Mouse (Mus musculus): Measurements from ENCODE around the gene Nle1.

Nle1 gene

DNA sequence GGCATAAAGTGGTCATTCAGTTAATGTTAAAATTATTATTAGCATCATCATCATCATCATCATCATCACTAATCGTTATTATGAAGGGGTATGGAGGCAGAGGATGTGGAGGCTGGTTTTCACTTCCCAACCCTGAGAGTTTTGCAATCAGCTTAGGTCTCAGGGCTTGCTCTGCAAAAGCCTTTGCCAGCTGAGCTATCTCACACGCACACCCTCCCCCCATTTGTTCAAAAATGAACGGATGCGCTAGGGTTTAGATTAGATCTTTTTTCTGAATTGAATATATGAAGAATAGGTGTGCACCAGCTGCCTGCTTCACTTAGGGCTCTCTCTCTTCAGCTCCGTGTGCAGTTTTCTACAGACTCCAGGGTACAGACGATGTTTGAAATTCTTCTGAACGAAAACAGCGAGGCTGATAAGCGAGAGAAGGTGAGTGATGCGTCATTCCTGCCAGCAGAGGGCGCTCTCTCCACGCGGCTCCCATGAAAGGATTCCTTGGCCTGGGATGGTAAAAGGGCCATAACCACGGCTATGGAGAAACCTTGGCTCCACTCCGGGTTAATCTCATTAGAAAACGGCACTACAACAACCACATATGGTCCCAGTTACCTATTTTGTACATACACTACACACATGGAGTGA lies 6.6 kb upstream of the Nle1 start:
- DNase-seq (ENCODE audit: low spot score in 2 of 2) = peak in 1 of 2 experiments; percentile 64

DNA sequence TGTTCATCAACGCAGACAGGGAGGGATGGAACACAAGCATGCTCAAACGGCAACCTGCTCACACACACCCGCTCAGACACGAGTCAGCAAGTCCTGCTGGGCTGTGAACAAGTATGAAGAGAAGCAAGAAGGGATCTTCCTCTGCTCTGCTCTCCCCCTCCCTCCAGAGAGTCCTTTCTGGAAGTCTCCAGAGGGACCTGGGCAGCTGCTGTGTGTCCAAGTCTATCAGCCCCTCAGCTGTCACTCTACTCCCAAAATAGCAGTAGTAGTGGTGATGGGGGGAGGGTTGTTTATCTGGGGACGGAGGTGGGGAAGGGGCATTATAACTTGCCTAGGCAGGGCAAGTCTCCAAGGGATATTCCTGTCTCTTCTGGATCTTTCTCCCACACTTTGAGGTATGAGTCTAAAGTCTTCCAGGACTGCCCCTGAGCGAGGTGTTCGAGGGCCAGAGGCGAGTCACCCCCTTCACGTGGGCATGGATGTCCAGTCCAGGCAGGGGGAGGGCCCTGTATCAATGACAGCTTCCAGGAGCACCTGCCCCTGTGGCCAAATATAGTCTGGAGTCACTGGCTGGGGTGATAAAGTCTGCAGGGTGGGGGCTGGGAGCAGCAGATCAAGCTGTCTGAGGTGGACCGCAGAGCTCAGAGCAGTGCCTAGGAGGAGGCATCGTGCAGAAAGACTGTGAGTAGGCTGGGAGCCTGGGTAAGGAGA lies 2.6 kb upstream of the Nle1 start:
- no peak for DNase-seq (ENCODE audit: low spot score in 2 of 2)

DNA sequence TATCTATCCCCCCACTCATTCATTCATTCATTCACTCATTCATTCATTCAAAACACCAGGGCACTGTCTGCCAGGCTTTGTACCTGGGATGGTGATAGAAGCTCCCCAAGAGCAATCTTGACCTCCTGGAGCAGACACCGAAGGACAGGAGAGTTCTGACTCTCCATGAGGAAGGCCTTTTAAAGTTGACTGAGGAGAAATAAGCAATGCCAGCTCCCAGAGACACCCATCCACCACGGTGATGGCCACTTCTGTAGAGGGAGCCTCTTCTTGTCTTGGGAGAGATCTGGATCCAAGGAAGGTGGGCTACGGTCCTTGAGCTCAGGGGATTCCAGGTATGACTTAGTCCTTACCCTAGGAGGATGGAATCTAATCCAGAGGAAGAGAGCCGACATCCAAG lies 2.0 kb upstream of the Nle1 start, which contains the start of gene Unc45b:
Unc45b (plus strand) TSS at position 301 of the 400 bp plus-strand sequence.
- no peak for DNase-seq (ENCODE audit: low spot score in 2 of 2)

DNA sequence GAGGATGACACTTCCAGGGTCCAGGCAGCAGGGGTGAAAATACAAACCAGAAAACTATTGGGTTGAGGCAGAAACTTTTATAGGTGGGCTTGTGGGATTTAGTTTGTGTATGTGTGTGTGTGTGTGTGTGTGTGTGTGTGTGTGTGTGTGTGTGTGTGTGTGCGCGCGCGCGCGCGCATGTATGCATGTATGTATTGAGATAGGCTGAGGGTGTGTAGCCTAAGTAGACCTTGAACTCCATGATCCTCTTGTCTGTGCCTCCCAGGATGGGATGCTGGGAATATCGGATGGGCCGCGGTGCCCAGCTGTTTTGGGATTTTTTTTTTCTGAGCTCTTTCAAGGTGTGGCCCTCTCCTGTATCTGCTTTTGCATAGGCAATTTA lies 388 bp upstream of the Nle1 start:
- DNase-seq (ENCODE audit: low spot score in 2 of 2) = no peak

DNA sequence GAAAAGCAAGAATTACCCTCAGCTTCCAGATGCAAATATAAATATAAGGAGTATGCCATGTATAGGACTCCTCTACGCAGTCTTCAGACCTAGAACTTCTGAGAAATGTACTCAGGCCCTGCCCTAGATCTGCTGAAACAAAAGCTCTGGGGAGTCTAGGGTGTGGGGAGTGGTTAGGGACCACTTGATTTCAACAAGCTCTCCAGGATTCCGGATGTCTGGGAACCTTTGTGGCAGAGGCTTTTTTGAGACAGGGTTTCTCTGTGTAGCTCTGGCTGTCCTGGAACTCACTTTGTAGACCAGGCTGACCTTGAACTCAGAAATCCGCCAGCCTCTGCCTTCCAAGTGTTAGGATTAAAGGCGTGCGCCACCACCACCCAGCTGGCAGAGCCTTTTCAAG lies 2.4 kb downstream of the Nle1 start:
- DNase-seq (ENCODE audit: low spot score in 2 of 2) = no peak

DNA sequence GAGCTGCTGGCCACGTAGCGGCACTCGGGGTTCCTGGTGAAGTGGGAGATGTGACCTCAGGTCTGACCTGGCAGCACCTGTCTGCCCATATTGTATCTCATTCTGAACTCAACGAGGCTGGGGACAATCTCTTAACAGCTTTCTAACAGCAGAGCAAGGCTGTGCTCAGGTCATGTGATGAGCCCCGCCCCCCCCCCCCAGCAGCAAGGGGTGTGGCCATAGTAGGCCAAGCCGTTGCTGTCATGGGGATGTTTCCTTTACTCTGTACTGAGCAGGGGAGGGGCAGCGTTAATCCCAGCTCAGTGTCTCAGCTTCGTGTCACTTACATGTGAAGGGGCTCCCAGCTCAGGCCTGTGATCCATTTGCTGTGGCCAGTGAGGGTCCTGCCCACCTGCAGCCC lies 3.3 kb downstream of the Nle1 start:
- no peak for DNase-seq (ENCODE audit: low spot score in 2 of 2)

DNA sequence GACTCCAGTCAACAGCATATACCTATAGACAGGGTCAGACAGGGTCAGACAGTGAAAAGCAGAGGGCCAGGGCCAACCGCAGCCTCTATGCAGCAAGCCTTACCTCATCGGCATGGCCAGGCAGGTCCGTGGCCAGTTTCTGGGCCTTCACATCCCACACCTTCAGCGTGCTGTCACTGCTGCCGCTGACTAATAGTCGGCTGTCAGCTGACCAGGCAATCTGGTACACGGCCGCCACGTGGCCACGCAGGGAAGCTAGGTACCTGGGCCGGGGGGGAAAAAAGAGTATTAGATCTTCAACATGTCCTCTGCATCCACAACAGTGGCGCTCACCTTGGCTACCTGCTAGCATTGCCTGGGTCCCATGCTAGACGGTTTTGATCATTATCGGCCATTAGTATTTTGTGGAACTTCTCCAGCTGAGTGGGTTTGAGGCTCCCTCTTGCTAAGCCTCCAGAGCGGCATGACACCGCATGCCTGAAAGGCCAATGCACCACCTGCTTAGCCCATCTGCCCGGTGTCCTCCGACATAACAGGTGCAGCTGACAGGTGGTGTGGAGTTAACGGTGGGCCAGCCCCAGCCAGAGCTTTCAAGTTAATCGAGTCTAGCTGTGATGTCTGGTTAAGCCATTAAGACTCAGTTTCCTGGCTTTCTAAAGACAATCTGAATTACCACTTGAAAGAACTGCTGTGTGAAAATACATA lies 6.5 kb downstream of the Nle1 start:
- no peak for DNase-seq (ENCODE audit: low spot score in 2 of 2)

DNA sequence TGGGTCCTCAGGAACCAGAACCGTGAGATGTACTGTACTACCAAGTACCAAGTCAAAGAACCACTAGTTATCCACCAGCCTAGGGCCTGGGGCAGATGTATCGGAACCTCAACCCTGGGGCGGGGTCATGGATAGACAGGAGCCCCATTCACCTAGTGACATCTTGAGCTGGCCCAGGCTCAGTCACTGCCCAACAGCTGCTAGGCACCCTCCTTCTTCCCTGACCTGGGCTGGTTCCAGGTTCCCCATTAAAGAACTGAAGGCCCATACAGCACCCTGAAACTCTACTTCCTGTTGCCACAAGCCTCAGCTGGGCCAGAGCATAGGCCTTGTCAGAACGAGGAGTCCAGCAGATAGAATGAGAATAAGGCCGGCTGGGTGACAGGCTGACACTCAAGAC lies 8.5 kb downstream of the Nle1 start:
- DNase-seq (ENCODE audit: low spot score in 2 of 2) = no peak

DNA sequence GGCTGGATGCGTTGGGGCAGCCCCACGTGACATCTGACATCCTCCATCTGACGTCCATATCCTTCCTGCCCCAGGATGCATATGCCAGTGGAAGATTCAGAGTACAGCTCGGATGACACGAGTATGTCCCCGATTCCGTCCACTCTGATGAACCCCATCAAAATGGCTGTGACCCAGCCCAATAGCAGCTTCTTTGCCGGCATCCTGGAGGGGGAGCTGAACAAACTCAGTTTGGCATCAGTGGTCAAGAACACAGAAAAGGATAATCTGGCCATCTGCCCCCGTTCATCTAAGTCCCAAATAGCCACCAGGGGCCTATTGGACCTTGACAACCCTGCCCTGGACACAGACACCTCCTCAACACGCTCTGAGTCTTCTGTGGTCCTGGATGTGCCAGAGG lies 10.7 kb downstream of the Nle1 start:
- DNase-seq (ENCODE audit: low spot score in 2 of 2) = no peak

DNA sequence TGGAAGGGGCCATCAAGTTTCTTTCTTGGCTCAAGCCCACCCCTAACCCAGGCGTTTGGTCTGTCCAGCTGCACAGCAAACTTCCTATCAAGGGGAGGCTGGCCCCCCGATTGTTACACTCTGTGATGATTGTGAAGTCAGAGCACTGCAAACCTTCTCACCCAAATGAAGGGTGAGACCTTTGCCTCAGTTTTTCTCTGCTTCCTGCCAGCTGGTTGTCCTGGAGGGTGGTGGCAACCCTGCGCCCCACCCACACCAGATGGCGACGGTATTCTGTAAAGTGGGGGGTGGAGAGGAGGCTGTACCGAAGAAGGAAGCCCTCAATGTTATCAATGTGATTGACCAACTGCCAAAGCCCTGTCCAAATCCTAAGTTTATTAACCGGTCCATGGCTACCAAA lies 16.3 kb downstream of the Nle1 start, which contains the start of gene Fndc8:
Fndc8 (plus strand) TSS at position 189 of the 400 bp plus-strand sequence.
- DNase-seq (ENCODE audit: low spot score in 2 of 2) = no peak

DNA sequence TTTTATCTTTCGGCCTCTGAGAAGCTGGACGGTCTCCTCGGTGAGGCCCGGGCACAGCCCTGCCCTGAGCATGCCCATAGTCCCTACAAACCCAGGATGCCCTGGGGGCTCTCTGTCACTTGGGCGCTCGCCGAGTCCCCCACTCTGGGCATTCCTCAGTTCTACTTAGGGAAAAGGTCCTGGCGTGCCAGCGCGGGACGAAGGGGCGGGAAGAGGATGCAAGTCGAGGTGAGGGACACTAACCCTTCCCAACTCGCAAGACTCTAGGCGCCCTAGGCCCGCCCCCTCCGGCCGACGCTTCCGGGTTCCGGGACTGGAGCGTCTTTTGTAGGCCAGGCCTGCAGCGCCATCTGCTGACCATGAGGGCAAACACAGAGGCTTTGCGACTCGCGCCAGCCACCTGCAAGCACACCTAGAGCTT lies 17.9 kb downstream of the Nle1 start, which contains the start of gene Rad51d:
Rad51d (minus strand) TSS at position 273 of the 421 bp plus-strand sequence.
- DNase-seq (ENCODE audit: low spot score in 2 of 2) = peak; percentile 79 to 94

DNA sequence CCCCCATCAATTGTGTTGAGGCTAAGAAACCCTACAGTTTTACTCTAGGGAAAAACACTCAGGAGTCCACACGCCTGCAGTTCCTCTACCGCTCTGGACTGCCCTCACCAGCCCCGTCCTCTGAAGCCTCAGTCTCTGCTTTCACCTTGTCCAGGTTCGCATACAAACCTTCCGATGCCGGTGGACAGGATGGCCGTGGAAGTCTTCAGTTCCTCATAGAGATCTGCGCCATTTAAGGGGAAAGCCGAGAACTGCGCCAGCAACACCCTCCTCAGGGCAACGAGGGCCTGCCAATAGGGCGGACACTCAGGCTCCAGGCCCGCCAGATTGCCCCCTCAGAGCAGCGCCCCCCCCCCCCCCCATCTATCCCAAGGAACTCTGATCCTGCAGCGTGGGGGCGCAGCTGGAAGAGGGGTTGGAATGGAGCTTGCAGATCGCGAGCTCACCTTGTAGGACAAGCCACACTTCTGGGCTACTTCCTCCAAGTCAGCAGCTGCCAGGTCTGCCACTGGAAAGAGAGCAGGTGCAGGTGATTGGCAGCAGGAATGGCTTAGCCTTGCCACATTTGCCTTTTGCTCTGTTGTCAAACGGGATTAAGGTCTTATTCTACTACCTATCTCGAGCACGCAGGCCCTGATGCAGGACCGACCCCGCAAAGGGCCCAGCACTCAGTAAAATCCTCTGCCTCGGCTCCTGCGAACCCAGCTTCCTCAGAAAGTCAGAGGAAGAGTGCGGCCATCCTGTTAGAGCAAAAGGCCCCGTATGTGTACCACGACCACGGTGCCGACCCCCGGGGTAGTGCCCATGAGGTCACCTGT lies 18.5 kb downstream of the Nle1 start:
- DNase-seq (ENCODE audit: low spot score in 2 of 2) = no peak

DNA sequence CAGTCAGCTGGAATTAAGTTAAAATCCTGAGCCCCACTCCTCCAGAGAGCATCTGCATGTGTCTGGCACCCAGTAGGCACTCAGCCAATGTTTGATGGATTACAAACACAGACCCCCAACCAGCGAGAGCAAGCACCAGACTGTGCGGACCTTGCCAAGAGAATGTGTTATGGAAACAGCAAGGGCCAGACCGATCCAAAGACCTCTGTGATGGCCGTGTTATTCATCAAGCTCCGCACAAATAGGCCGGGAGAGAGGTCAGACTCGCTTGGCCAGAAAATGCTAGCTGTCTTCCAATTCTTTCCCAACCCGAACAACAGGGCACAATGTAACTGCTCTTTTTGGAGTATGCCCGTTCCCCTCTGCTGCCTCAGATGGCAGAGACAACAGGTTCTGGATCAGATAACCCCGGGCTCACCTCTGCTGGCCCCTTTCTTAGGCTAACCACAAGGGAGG lies 19.7 kb downstream of the Nle1 start:
- no peak for DNase-seq (ENCODE audit: low spot score in 2 of 2)

DNA sequence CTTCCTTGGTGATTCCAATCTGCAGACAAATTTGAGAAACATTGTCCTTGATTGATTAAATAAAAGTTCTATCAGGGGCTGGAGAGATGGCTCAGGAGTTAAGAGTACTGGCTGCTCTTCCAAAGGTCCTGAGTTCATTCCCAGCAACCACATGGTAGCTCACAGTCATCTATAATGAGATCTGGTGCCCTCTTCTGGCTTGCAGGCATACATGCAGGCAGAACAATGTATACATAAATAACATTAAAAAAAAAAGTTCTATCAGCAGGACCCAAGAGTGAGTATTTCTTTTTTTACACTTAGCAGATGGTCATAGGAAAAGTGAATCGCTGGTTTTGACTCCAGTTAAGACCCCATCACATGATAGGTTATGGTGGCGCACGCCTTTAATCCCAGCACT lies 21.7 kb downstream of the Nle1 start:
- DNase-seq (ENCODE audit: low spot score in 2 of 2) = no peak

DNA sequence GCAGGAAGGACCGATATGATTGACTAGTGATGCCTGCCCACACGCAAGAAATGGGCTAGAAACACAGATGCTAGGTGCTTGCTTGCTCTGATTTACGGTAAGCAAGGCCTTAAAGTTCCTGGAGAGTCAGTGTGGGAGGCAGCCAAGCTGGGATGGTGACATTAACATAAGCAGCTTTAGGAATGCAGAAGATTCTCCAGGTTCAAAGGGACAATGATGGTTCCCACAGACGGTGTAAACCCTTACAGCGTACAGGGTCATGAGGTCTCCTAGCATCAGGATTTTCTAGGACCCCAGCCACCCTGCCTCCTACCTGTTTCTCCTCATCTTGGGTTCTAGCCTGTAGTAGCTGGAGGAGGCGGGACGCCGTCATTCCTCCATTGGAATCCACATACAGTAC lies 25.0 kb downstream of the Nle1 start:
- DNase-seq (ENCODE audit: low spot score in 2 of 2) = no peak

DNA sequence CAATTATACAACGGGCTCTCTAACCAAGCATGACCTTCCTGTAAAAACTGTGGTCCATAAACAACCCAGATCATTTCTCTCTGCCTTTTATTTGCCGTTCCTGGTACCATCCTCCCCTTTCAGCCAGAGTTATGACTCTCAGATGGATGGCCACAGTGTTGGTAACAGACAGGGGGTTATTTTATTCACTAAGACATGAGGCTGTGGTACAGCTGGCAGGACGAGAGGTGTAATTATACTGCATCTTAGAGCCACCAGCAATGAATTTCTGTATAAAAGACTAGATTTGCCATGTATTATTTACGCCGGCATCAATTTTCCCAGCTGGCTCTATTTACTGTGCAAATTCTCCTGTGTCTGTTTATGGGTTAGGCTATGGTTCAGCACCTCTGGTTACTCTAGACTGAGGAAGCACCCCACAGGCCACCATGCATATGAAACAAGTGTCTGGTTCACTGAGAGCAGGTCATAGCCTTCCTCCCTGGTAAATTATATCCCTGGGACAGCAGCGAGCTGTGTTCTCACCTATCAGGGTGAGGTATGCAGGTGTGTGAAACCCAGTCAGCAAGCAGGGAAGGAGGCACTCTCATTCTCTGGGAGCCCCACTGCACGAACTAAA lies 30.4 kb downstream of the Nle1 start:
- no peak for DNase-seq (ENCODE audit: low spot score in 2 of 2)

DNA sequence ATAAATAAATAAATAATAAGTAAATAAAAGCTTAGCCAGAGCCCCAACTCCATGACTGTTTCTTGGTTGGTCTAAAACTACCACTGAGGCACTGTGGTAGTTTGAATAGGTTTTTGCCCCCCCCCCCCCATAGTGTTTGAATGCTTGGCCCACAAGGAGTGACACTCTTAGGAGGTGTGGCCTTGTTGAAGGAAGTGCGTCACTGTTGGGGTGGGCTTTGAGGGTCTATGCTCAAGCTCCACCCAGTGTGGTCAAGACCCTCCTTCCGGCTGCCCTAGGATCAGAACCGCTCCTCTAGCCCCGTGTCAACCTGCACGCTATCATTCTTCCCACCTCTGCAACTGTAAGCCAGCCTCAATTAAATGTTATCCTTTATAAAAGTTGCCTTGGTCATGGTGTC lies 32.6 kb downstream of the Nle1 start:
- no peak for DNase-seq (ENCODE audit: low spot score in 2 of 2)

DNA sequence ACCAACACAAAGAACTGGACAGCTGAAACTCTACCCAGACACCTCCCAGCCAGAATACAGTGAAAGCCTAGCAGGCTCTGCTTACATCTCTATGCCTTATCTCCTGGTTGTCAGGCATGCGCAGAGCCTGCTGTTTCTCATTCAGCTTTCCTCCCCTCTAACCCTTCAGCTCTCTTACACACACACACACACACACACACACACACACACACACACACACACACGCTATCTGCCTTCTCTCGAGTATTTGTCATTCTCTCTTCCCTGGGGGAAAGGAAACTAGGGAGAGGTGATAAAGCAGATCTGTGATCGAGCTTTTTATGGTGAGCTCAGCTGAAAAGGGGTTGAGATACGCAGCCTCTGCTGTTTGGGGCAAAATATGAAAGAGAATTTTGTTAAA lies 33.3 kb downstream of the Nle1 start:
- no peak for DNase-seq (ENCODE audit: low spot score in 2 of 2)

DNA sequence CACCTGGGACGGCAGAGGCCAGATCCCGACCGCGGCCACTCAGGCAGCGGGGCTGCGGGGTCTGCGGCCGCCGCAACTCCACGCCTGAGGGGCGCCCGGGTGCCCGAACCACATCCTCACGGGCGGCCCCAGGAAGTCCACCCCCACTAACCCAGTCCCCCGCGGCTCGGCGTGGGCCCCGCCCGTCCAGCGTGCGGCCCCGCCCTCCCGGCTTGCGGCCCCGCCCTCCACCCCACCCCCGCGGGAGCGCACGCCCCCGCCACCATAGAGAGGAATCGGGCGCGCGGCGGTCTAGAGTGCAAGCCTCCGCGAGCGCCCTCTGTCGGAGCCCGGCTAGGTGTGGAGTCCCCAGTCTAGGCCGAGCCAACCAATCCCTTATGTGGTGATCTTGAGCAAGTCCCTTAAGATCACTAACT lies 37.2 kb downstream of the Nle1 start, which contains the start of gene Rffl:
Rffl (minus strand) TSS at position 180 of the 416 bp plus-strand sequence.
- DNase-seq (ENCODE audit: low spot score in 2 of 2) = peak; percentile 68 to 92

DNA sequence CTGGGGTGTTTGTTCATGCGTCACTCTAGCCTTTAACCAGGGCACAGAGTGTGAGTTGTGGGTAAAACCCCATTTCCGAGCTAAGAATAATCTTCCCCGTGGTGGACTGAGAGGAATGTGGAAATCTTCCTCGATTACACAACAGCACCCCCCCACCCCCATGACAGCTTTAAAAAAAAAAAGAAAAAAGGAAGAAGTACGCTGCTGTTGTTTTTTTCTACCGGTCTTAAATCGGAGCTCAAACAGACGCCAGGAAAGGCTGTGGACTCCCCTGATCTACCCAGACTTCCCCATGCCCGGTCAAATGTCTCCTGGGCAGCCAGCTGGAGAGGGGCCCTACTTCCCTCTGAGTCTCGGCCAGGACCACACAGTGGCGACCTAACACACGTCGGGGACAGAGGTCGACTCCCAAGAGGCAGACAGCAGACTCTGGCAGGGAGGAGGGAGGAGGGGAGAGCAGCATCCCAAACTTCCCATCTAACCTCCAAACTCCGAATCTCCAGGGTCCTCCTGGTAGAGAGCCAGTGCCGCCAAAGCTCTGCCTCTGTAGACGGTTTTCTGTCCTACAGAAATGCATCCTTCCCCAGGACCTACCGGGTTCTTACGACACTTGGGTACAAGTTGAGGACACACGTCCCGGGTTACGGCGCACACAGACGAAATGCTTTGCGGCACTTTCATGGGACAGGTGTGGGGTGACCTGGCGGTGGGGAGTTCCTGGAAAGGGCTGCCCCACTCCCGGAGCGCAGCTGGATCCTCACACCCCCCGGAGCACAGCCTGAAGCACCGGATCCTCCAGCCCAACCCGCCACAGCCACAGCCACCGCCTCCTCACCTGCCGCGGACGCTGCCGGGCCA lies 37.8 kb downstream of the Nle1 start:
- peak; percentile 36 to 64 for DNase-seq (ENCODE audit: low spot score in 2 of 2)

Data from left cerebral cortex, adult 9 months (tissue).